9 mouse cellular contexts compared by ENCODE assay signal in the genomic region with DNA sequence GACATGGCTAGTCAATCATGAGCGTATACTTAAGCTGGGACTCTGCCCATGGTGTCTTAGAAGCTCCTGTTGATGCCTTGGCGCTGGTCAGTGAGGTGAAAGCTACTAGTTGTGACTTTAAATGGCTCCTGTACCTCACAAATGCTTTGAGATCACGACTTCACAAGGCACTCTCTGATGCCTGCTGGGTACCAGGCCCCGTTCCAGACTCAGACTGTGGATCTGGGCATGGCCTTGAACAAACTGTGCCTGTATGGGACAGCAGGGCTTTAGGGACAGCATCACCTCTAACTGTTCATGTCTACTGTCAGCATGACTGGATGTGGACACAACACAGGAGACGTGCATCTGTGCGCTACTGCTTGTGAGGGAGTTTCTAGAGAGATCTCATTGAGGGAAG. TPM values are rescaled to one million over a fixed set of nuclear protein-coding genes. Genes with fewer than 3 reads are reported as not detected.
"Had no signal": no experiment of that assay in that cellular context is flagged by ENCODE, and none has a peak within 500 bp of the region (broad histone marks: within the 10 kb centered on the region; RNA-seq: fewer than 3 reads in every experiment).

No protein-coding gene starts in this region.

- H3K27ac ChIP-seq: limb, embryonic 13.5 days; liver, embryonic 14.5 days; neural tube, embryonic 12.5 days; stomach, postnatal 0 days had no signal

- H3K36me3 ChIP-seq: limb, embryonic 13.5 days; neural tube, embryonic 12.5 days had no signal

- H3K4me1 ChIP-seq: limb, embryonic 13.5 days had no signal

- DNase-seq: left cerebral cortex, postnatal 4 days had no signal

- H3K4me3 ChIP-seq: limb, embryonic 13.5 days; neural tube, embryonic 12.5 days had no signal

RNA-seq across cellular contexts. Expression of gene Npcd, which starts 43.1 kb away (rescaled TPM):
- polyA plus RNA-seq: kidney, embryonic 16.5 days; liver, adult 2 months; lung, postnatal 0 days; midbrain, embryonic 14.5 days; stomach, postnatal 0 days had no signal
